Mouse (Mus musculus) liver, postnatal 0 days (tissue): ENCODE results near the gene Smcr8. TPM values are rescaled to one million over a fixed set of nuclear protein-coding genes. Genes with fewer than 3 reads are reported as not detected.

Experiments used
- ATAC-seq: fragments of 200-750 bp; cut with Nextera tagmentation; 2 replicates; pipeline ENCODE4 v1.8.0; 2017; ENCODE audit warnings: mild to moderate bottlenecking, moderate library complexity
- DNase-seq: peaks from one replicate; pipeline ENCODE4 v3.0.0-alpha.2; 2016
- H3K27ac ChIP-seq: fragments of 300-500 bp; sonication (generic); 2 replicates; pipeline ENCODE4 v1.5.1; 2014; ENCODE audit warnings: antibody characterized with exemption, moderate library complexity, mild to moderate bottlenecking, low read depth
- H3K27me3 ChIP-seq: fragments of 300-500 bp; sonication (generic); 2 replicates; pipeline ENCODE4 v1.6.1; 2014; ENCODE audit warnings: low read length, control low read depth, mixed read lengths; ENCODE audit not compliant: insufficient read depth
- H3K36me3 ChIP-seq: fragments of 300-500 bp; sonication (generic); replicated peaks from 2 replicates; pipeline ENCODE4 v1.6.1; 2014; ENCODE audit warnings: mild to moderate bottlenecking, control low read depth, low read length, moderate library complexity, mixed read lengths; ENCODE audit not compliant: insufficient read depth
- H3K4me1 ChIP-seq: fragments of 300-500 bp; sonication (generic); 2 replicates; pipeline ENCODE4 v1.6.1; 2014; ENCODE audit warnings: antibody characterized with exemption, mild to moderate bottlenecking, control low read depth; ENCODE audit not compliant: insufficient read depth
- H3K4me2 ChIP-seq: fragments of 300-500 bp; sonication (generic); 2 replicates; pipeline ENCODE4 v1.6.1; 2014; ENCODE audit warnings: low read depth, mild to moderate bottlenecking, low read length, moderate library complexity, mixed read lengths
- H3K4me3 ChIP-seq: fragments of 300-500 bp; sonication (generic); 2 replicates; pipeline ENCODE4 v1.5.1; 2014; ENCODE audit warnings: low read depth, low read length
- H3K9ac ChIP-seq: fragments of 300-500 bp; sonication (generic); replicated peaks from 2 replicates; pipeline ENCODE4 v1.6.1; 2014; ENCODE audit warnings: mild to moderate bottlenecking, moderate library complexity
- H3K9me3 ChIP-seq: fragments of 300-500 bp; sonication (generic); 2 replicates; pipeline ENCODE4 v1.6.1; 2016; ENCODE audit warnings: mild to moderate bottlenecking, control low read depth, low read length, mixed read lengths
- CTCF ChIP-seq: sonication (generic); IDR thresholded peaks from 2 replicates; pipeline ENCODE4 v1.5.1; 2016; ENCODE audit warnings: antibody characterized with exemption, low read depth
- EP300 ChIP-seq: IDR thresholded peaks from 2 replicates; pipeline ENCODE4 v1.6.1; 2016; ENCODE audit warnings: antibody characterized with exemption, low read depth, mild to moderate bottlenecking
- WGBS: fragments of 180-500 bp; shearing (Covaris S2); extraction: QIAGEN DNeasy Blood & Tissue Kit; methylation state at CpG from one replicate; pipeline ENCODE4 v1.1.7; 2014; ENCODE audit not compliant: insufficient replicate concordance; 5-methylcytosine and 5-hydroxymethylcytosine counted together
- polyA plus RNA-seq: library from polyadenylated mRNA; unstranded; fragments of >200 nt; fragmentation: Nextera tagmentation; extraction: Ambion mirVana; gene quantifications from 2 replicates; pipeline ENCODE4 v1.2.1, GENCODE M21; 2015

The Smcr8 gene
- polyA plus RNA-seq, 1 experiment from 2014 or later = 1.9 TPM

DNA sequence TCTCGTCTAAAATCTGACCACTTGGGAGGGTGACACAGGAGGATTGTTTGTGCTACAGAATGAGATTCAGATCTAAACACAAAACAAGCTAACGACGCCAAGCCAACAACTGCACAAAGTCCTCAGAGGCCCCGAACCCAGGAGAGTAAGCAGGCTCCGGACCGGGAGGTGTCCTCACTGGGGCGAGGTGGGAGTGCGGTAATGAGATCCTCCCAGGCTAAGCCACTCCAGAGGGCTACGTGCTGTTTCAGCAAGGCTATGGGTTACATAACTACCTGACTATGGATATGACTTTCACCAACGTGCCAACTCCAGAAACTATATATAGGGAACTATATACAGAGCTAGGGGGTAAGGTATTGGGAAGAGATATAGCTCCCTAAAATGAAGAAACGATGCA is 19.0 kb downstream of the Smcr8 start:
- no peak for TF ChIP-seq CTCF
- TF ChIP-seq EP300 = no peak
- no peak for ATAC-seq
- Histone ChIP-seq H3K4me1 (no peaks in the 10 kb centered on the region), H3K9ac (no peak overlapping the region), H3K9me3 (no peaks in the 10 kb centered on the region), H3K36me3 (peaks cover 56% of the 10 kb centered on the region), H3K27ac (no peak overlapping the region), H3K4me2 (no peak overlapping the region), H3K27me3 (no peaks in the 10 kb centered on the region), H3K4me3 (no peak overlapping the region)
- no peak for DNase-seq
- 82% methylated on average over 11 of the region's 11 CpGs for WGBS

DNA sequence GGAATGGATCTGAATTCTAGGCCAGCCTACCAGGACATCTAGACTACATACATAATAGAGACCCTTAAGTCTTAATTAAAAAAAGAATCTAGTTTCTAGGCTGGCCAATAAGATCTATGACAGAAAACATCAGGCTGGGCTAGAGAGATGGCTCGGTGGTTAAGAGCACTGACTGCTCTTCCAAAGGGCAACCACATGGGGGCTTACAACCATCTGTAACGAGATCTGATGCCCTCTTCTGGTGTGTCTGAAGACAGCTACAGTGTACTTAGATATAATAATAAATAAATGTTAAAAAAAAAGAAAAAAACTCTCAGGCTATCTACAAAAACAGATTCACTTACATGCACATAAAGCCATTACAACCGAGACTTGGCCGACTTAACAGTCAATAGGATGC is 22.7 kb downstream of the Smcr8 start:
- 84% methylated on average over 4 of the region's 4 CpGs for WGBS
- Histone ChIP-seq H3K36me3 (peaks cover 43% of the 10 kb centered on the region), H3K4me1 (peaks cover 3% of the 10 kb centered on the region; the same call in 1 of the 2 replicates), H3K4me2 (no peak overlapping the region), H3K4me3 (no peak overlapping the region), H3K9me3 (no peaks in the 10 kb centered on the region), H3K9ac (no peak overlapping the region), H3K27ac (no peak overlapping the region), H3K27me3 (no peaks in the 10 kb centered on the region)
- TF ChIP-seq CTCF (0 out of 2 replicates have a peak, but pooled peaks have one; percentile 5), EP300 (no peak)
- ATAC-seq (no peak), DNase-seq (no peak)

DNA sequence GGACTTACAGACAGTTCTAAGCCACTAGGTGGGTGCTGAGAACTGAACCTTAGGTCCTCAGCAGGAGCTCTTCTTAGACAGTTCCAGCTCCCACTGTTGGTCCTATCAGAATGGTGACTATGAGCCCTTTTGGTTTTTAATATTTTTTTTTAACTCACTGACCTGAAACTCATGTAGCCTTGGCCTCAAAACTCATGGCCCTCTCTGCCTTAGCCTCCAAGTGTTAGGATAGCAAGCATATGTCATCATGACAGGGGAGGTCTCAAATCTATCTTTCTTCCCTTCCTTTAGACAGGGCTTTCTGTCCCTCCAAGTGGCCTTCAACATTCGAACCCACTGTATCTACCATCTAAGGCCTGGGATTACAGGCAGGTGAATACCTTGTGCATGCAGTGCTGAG is 23.6 kb downstream of the Smcr8 start:
- no peaks in the 10 kb centered on the region for H3K27me3 ChIP-seq
- 71% methylated on average over 1 of the region's 1 CpGs for WGBS
- peaks cover 3% of the 10 kb centered on the region; the same call in 1 of the 2 replicates for H3K4me1 ChIP-seq
- TF ChIP-seq CTCF (no peak), EP300 (no peak)
- no peak overlapping the region for H3K27ac ChIP-seq
- no peak for DNase-seq
- peaks cover 43% of the 10 kb centered on the region for H3K36me3 ChIP-seq
- ATAC-seq = no peak
- H3K9ac ChIP-seq = no peak overlapping the region
- H3K9me3 ChIP-seq = no peaks in the 10 kb centered on the region
- H3K4me3 ChIP-seq = no peak overlapping the region
- no peak overlapping the region for H3K4me2 ChIP-seq

DNA sequence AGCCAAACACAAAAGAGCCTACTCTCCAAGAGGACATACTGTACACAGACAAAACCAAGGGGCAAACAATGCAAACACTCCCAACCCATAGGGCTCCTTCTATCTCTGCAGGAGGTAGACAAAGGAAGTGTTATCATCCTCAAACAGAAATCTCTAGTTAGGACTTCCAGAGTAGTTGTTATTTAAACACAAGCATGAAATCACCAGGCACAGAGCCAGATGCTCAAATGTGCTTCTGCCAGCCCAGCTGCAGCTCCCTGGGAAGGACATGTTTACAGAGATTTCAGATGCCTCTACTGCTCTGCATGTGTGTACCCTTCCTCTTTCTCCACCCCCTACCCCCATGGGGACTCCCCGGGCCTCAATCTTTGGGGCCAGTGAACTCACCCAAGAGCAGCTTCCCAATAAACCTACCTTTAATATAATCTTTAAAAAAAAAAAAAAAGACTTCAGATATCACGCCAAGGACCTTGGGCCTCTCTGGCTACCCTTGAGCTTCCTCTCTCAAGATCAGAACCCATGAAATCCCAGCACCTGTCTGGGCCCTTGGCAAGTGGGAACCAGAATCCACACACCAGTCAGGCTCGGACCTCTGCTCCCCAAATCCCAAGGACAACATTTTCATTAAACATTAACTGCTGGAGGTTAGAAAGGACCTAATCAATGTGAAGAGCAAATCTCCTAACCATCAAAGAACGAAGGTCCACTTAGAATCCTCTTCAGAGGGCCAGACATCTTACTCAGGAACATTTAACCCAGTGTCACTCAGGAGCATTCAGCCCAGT is 31.2 kb downstream of the Smcr8 start:
- H3K4me2 ChIP-seq = peak overlapping the region; percentile 77
- peak; percentile 16; the same call in 1 of the 2 replicates for ATAC-seq
- peak overlapping the region; percentile 81 for H3K27ac ChIP-seq
- no peaks in the 10 kb centered on the region for H3K27me3 ChIP-seq
- TF ChIP-seq EP300 (peak; percentile 8; the same call in 1 of the 2 replicates), CTCF (no peak)
- peak overlapping the region; percentile 47 for H3K4me3 ChIP-seq
- H3K36me3 ChIP-seq = no peaks in the 10 kb centered on the region; the same call in 1 of the 2 replicates
- H3K9me3 ChIP-seq = no peaks in the 10 kb centered on the region
- 43% methylated on average over 4 of the region's 4 CpGs for WGBS
- peaks cover 18% of the 10 kb centered on the region for H3K4me1 ChIP-seq
- DNase-seq = peak; percentile 66
- peak overlapping the region; percentile 36 for H3K9ac ChIP-seq

DNA sequence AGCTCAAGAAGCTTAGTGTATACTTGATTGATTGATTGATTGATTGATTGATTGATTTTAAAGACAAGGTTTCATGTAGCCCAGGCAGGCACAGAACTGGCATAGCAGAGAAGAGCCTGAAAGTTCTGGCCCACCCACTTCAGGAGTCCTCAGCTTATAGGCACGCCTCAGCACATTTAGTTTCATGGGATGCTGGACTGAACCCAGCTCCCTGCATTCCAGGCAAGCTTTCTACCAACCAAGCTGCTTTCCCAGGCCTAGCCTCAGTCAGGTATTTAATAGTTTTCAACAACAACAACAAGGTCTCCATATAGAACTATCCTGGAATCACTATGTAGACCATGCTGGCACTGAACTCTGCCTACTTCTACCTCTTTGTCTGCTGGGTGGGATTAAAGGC is 32.2 kb downstream of the Smcr8 start:
- TF ChIP-seq EP300 (no peak), CTCF (no peak)
- no peaks in the 10 kb centered on the region for H3K9me3 ChIP-seq
- peak overlapping the region; percentile 79 for H3K27ac ChIP-seq
- no peaks in the 10 kb centered on the region for H3K27me3 ChIP-seq
- 55% methylated on average over 1 of the region's 1 CpGs for WGBS
- peak overlapping the region; percentile 47 for H3K4me3 ChIP-seq
- ATAC-seq = no peak
- H3K4me1 ChIP-seq = peaks cover 15% of the 10 kb centered on the region
- H3K9ac ChIP-seq = no peak overlapping the region; the same call in 1 of the 2 replicates
- DNase-seq = no peak
- H3K36me3 ChIP-seq = no peaks in the 10 kb centered on the region; the same call in 1 of the 2 replicates
- H3K4me2 ChIP-seq = peak overlapping the region; percentile 77

DNA sequence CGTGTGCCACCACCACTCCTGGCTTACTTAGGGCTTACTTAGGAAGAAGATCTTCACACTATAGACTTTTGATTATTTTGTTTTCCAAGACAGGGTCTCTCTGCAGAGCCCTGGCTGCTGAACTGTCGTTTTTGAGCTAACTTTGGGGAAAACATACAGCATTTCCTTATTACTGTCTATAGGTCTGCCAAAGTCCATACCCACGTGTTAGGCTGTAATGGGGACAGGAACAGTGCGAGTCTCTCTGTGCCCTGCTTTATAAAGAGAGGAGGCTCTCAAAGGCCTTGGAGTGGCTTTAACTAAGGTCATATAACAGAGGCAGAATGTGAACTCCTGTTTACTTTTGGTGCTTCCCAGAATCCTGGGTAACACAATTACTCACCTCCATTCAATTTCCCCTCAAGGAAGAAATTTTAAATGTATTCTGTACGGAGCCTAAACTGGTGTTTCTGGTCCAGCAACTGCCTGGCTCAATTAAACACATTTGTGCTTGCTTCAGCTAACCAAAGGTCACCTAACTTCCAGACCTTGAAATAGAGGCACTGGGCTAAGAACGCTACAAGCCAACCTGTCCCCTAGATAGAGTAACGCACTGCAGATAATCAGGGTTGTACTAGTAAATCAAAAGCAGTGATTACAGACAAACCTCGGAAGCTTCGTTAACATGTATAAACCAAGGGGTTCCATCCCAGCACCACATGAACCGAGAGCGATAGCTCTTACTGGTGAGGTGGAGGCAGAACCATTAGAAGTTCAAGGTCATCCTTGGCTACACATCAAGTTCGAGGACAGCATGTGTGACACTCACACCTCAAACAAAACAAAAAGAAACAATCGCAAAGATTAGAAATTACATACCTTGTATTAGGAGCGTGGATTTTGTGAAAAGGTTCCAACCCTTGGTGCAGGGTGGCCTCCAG is 33.0 kb downstream of the Smcr8 start:
- H3K9ac ChIP-seq = peak overlapping the region; percentile 44
- no peaks in the 10 kb centered on the region; the same call in 1 of the 2 replicates for H3K36me3 ChIP-seq
- H3K27ac ChIP-seq = peak overlapping the region; percentile 79
- H3K9me3 ChIP-seq = no peaks in the 10 kb centered on the region
- DNase-seq (no peak), ATAC-seq (peak; percentile 7; the same call in 1 of the 2 replicates)
- no peaks in the 10 kb centered on the region for H3K27me3 ChIP-seq
- 8% methylated on average over 14 of the region's 14 CpGs for WGBS
- peak overlapping the region; percentile 47 for H3K4me3 ChIP-seq
- TF ChIP-seq CTCF (no peak), EP300 (no peak)
- H3K4me2 ChIP-seq = peak overlapping the region; percentile 77
- H3K4me1 ChIP-seq = peaks cover 15% of the 10 kb centered on the region
